Mouse (Mus musculus) heart, embryonic 14.5 days (tissue): ENCODE data around the gene Cabp7. TPM values are rescaled to one million over a fixed set of nuclear protein-coding genes. Genes with fewer than 3 reads are reported as not detected.

Experiments
- ATAC-seq: fragments of 200-750 bp; cut with Nextera tagmentation; 2 replicates; pipeline ENCODE4 v1.8.0; 2017; ENCODE audit warnings: low read depth, moderate TSS enrichment; ENCODE audit not compliant: insufficient number of reproducible peaks, insufficient read depth, low FRiP score
- H3K27ac ChIP-seq, 2 experiments: fragments of 200-500 bp in 1 of 2; fragments of 300-500 bp in 1 of 2; sonication (generic) in 1 of 2; replicated peaks in 1 of 2; 2 replicates each; pipeline ENCODE4 v1.5.1; 2012 to 2014; ENCODE audit warnings: low read depth in 2 of 2, low read length in 2 of 2, control low read depth in 1 of 2, mild to moderate bottlenecking in 1 of 2, mixed read lengths in 1 of 2; ENCODE audit not compliant: control insufficient read depth in 1 of 2, insufficient read depth in 1 of 2
- H3K27me3 ChIP-seq: fragments of 300-500 bp; sonication (generic); 2 replicates; pipeline ENCODE4 v1.6.1; 2014; ENCODE audit warnings: mild to moderate bottlenecking, low read length, control low read depth; ENCODE audit not compliant: control insufficient read depth, insufficient read depth
- H3K36me3 ChIP-seq: fragments of 300-500 bp; sonication (generic); 2 replicates; pipeline ENCODE4 v1.6.1; 2014; ENCODE audit warnings: mild to moderate bottlenecking, control low read depth, low read length, mixed read lengths; ENCODE audit not compliant: control insufficient read depth, insufficient read depth
- H3K4me1 ChIP-seq, 2 experiments: fragments of 200-500 bp in 1 of 2; fragments of 300-500 bp in 1 of 2; sonication (generic) in 1 of 2; 2 replicates each; pipeline ENCODE4 v1.6.1; 2012 to 2014; ENCODE audit warnings: low read length in 2 of 2, control low read depth in 1 of 2, mixed read lengths in 1 of 2; ENCODE audit not compliant: control insufficient read depth in 2 of 2, insufficient read depth in 2 of 2
- H3K4me2 ChIP-seq: fragments of 300-500 bp; sonication (generic); 2 replicates; pipeline ENCODE4 v1.6.1; 2014; ENCODE audit warnings: mild to moderate bottlenecking, low read length
- H3K4me3 ChIP-seq, 2 experiments: fragments of 200-500 bp in 1 of 2; fragments of 300-500 bp in 1 of 2; sonication (generic) in 1 of 2; 2 replicates each; pipeline ENCODE4 v1.5.1; 2012 to 2014; ENCODE audit warnings: low read length in 2 of 2, mild to moderate bottlenecking in 2 of 2, control low read depth in 1 of 2, low read depth in 1 of 2, moderate library complexity in 1 of 2; ENCODE audit not compliant: control insufficient read depth in 1 of 2, insufficient read depth in 1 of 2
- H3K9ac ChIP-seq: fragments of 300-500 bp; sonication (generic); 2 replicates; pipeline ENCODE4 v1.6.1; 2014; ENCODE audit warnings: mild to moderate bottlenecking, low read length
- H3K9me3 ChIP-seq: fragments of 300-500 bp; sonication (generic); 2 replicates; pipeline ENCODE4 v1.6.1; 2016; ENCODE audit warnings: low read length, control low read depth; ENCODE audit not compliant: control insufficient read depth
- WGBS: fragments of 180-500 bp; shearing (Covaris S2); extraction: QIAGEN DNeasy Blood & Tissue Kit; methylation state at CpG from one replicate; pipeline ENCODE4 v1.1.7; 2014; 5-methylcytosine and 5-hydroxymethylcytosine counted together
- polyA plus RNA-seq: library from polyadenylated mRNA; unstranded; fragments of >200 nt; fragmentation: Nextera tagmentation; extraction: Ambion mirVana; gene quantifications from 2 replicates; pipeline ENCODE4 v1.2.1, GENCODE M21; 2014

Gene Cabp7
- polyA plus RNA-seq, 1 experiment from 2014 or later, result 0.11 TPM

DNA sequence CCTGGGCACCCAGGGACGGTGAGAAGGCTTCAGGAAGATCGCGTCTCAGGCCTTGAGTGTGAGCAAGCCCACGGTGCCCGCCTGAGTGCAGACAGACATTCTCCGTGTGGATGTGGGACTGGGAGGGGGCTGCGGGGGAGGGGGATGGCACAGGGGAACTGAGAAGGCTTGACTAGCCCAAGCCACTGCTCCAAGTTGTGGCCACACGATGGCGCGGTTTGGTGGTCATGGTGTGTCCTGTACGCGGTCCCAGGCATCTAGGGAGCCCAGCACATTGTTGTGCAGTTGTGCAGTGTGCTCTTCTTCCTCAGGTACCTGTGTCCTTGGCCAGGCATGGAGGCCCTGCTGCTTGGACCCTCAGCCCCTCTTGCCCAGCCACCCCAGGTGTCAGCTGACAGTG, 12.4 kb downstream of the Cabp7 start:
- Histone ChIP-seq H3K4me3 (no peak overlapping the region), H3K9ac (no peak overlapping the region), H3K9me3 (no peaks in the 10 kb centered on the region), H3K36me3 (0 out of 2 replicates have a peak, but pooled peaks cover 4% of the 10 kb centered on the region), H3K27me3 (no peaks in the 10 kb centered on the region), H3K27ac (no peak overlapping the region), H3K4me1 (peaks cover 11 to 12% of the 10 kb centered on the region in 2 experiments), H3K4me2 (no peak overlapping the region)
- WGBS, result 29% methylated on average over 12 of the region's 12 CpGs
- no peak for ATAC-seq

DNA sequence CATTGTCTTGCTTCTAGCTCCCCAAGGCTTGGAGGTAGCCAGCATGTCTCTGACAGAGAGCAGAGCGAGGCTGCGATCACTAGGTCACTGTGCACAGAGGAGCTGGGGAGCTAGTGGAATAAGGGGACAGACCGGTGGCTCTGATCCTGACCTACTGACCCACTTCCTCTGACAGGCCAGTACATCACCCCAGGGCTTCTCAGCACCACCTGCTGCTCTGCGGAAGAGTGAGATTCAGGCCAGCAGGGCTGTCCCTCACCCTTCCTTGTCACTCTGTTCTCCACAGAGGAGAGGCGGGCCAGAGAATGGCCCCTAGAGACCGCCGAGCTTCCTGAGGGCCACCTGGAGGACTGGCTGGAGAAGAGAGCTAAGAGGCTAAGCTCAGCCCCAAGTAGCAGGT, 14.8 kb downstream of the Cabp7 start:
- Histone ChIP-seq H3K9me3 (no peaks in the 10 kb centered on the region), H3K27ac (no peak overlapping the region), H3K27me3 (no peaks in the 10 kb centered on the region), H3K36me3 (no peaks in the 10 kb centered on the region), H3K4me1 (peaks cover 11 to 12% of the 10 kb centered on the region in 2 experiments), H3K9ac (no peak overlapping the region), H3K4me3 (no peak overlapping the region), H3K4me2 (no peak overlapping the region)
- ATAC-seq, result no peak
- 78% methylated on average over 7 of the region's 7 CpGs for WGBS

- Histone ChIP-seq H3K36me3 (no peaks in the 10 kb centered on the region), H3K9me3 (no peaks in the 10 kb centered on the region), H3K9ac (no peak overlapping the region), H3K4me3 (no peak overlapping the region), H3K4me2 (no peak overlapping the region), H3K27me3 (no peaks in the 10 kb centered on the region), H3K27ac (no peak overlapping the region), H3K4me1 (peaks cover 11 to 12% of the 10 kb centered on the region in 2 experiments)
- no peak for ATAC-seq
- 85% methylated on average over 5 of the region's 5 CpGs for WGBS
Measured at GRCm38 (mm10) chr11:4730913-4731312, 15.7 kb downstream of the Cabp7 start.

DNA sequence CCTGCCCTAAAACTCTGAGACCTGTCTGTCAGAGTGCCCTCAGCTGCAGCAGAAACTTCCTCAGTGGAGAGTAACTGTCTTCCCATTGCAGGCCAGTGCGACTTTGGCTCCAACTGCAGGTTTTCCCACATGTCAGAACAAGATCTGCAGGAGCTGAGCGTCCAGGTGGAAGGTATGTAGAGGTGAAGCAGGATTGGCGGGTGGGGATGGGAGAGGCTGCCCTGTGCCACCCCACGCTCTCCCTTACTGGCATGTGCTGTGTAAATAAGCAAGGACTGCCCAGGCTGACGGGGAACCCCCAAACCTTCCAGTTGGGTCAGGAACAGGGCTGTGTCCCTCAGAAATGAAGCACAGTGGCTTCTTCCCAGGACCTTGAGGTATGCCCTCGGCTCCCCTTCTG, 16.5 kb downstream of the Cabp7 start:
- Histone ChIP-seq H3K4me3 (no peak overlapping the region), H3K4me1 (peaks cover 11 to 12% of the 10 kb centered on the region in 2 experiments), H3K4me2 (no peak overlapping the region), H3K36me3 (no peaks in the 10 kb centered on the region), H3K27me3 (no peaks in the 10 kb centered on the region), H3K9me3 (no peaks in the 10 kb centered on the region), H3K9ac (no peak overlapping the region), H3K27ac (no peak overlapping the region)
- WGBS, result 75% methylated on average over 6 of the region's 6 CpGs
- no peak for ATAC-seq

DNA sequence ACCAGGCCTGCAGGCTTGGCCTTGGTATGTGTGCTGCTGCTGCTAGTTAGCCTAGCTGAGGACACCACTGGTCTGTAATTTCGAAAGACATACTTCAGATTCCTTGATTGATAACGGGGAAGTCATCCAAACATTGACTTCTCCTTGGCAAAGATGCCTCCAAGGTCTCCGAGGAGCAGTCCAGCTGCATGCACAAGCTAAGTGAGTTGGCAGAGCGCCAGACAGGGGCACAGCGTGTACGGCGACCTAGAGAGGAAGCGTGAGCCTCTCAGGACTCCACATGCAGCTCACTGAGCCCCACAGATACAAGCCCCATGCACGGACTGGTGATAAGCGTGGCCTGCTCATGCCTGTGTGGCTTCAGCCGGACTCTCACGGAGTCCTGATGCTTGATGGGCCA, 17.0 kb downstream of the Cabp7 start:
- H3K4me2 ChIP-seq, result no peak overlapping the region
- H3K27ac ChIP-seq, result no peak overlapping the region
- no peak overlapping the region for H3K9ac ChIP-seq
- peaks cover 11 to 12% of the 10 kb centered on the region in 2 experiments for H3K4me1 ChIP-seq
- 0 out of 2 replicates have a peak, but pooled peaks cover under 1% of the 10 kb centered on the region for H3K36me3 ChIP-seq
- no peaks in the 10 kb centered on the region for H3K27me3 ChIP-seq
- 13% methylated on average over 12 of the region's 12 CpGs for WGBS
- no peaks in the 10 kb centered on the region for H3K9me3 ChIP-seq
- ATAC-seq, result no peak
- H3K4me3 ChIP-seq, result no peak overlapping the region

DNA sequence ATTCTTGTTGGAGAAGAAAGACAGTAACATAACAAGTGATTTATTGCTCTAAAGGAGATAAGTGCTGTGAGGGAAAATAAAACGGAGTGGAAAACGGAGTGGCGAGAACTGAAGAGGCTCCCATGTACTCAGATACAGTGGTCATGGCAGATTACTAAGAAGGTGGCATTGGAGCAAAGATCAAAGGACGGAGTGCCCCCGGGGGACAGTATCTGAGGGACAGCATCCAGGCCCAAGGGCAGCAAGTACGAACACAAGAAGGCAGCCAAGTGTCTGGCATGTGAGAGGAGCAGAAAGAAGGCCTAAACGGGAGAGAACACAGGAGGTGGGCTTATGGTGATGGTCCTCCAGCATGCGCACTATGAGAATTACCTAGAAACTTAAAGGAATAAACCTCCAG, 24.9 kb downstream of the Cabp7 start:
- H3K4me2 ChIP-seq, result no peak overlapping the region
- H3K27ac ChIP-seq, result no peak overlapping the region
- H3K4me3 ChIP-seq, result no peak overlapping the region
- H3K36me3 ChIP-seq, result peaks cover 17% of the 10 kb centered on the region
- ATAC-seq, result no peak
- H3K9ac ChIP-seq, result no peak overlapping the region
- H3K27me3 ChIP-seq, result no peaks in the 10 kb centered on the region
- WGBS, result 82% methylated on average over 8 of the region's 8 CpGs
- H3K9me3 ChIP-seq, result no peaks in the 10 kb centered on the region
- peaks cover 4 to 8% of the 10 kb centered on the region in 2 experiments for H3K4me1 ChIP-seq

DNA sequence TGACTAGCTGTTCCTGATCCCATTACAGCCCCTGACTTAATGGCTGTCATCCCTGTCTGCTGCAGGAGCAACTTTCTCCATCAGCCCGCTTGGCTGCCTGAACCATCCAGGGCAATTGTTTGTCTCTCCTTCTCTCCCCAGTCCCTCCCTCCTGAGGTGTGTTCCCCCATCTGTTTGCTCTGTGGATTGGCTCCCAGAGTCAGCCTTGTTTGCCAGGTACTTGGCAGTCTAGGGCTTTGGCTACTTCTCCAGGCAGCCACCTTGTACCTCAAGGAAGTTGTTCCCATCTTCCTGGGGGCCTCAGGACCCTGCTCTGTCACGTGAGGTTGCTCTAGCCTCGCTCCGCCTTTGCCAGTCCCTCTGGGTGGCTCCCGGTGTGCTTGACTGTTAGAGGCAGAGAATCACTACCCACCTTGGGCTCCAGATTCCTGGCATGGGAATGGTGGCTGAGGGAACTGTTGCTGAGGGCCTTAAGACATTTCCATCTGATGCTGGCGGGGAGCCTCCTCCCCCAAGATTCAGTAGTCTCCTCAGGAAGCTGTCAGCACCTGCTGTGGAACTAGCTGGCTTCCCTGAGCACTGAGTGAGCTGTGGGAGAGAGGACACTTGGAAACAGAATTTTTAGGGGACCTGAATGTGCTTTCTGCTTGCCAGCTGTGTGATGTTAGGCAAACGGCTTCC, 25.5 kb downstream of the Cabp7 start:
- peaks cover 17% of the 10 kb centered on the region for H3K36me3 ChIP-seq
- H3K27me3 ChIP-seq, result no peaks in the 10 kb centered on the region
- no peak overlapping the region for H3K27ac ChIP-seq
- H3K9ac ChIP-seq, result no peak overlapping the region
- H3K4me2 ChIP-seq, result no peak overlapping the region
- ATAC-seq, result no peak
- peaks cover 4 to 8% of the 10 kb centered on the region in 2 experiments for H3K4me1 ChIP-seq
- WGBS, result 51% methylated on average over 7 of the region's 7 CpGs
- no peak overlapping the region for H3K4me3 ChIP-seq
- H3K9me3 ChIP-seq, result no peaks in the 10 kb centered on the region

- Histone ChIP-seq H3K27ac (no peak overlapping the region), H3K36me3 (peaks cover 17% of the 10 kb centered on the region), H3K4me3 (no peak overlapping the region), H3K4me2 (no peak overlapping the region), H3K9me3 (no peaks in the 10 kb centered on the region), H3K9ac (no peak overlapping the region), H3K27me3 (no peaks in the 10 kb centered on the region), H3K4me1 (peaks cover 4 to 8% of the 10 kb centered on the region in 2 experiments)
- WGBS, result 75% methylated on average over 11 of the region's 11 CpGs
- no peak for ATAC-seq
Measured at GRCm38 (mm10) chr11:4720393-4720792, 26.2 kb downstream of the Cabp7 start.
